Mouse (Mus musculus) embryonic fibroblast, embryonic 13.5 days (primary cell): Measurements from ENCODE around the gene Zfp952. TPM values are rescaled to one million over a fixed set of nuclear protein-coding genes. Genes with fewer than 3 reads are reported as not detected.
"Not testable (repeated sequence)": the region's sequence is repeated elsewhere in the genome, so short reads cannot be mapped to it uniquely, and the experiment has no call there.

ENCODE experiments used
- H3K27ac ChIP-seq: 2 replicates; pipeline ENCODE4 v1.5.1; 2012; ENCODE audit warnings: low read length, control low read depth, inconsistent platforms; ENCODE audit not compliant: insufficient read depth
- H3K4me1 ChIP-seq: 2 replicates; pipeline ENCODE4 v1.6.1; 2011; ENCODE audit warnings: low read length; ENCODE audit not compliant: control insufficient read depth, insufficient read depth
- H3K4me3 ChIP-seq: 2 replicates; pipeline ENCODE4 v1.5.1; 2011; ENCODE audit warnings: mild to moderate bottlenecking, control low read depth, low read length; ENCODE audit not compliant: insufficient read depth
- CTCF ChIP-seq: IDR thresholded peaks from 2 replicates; pipeline ENCODE4 v1.5.1; 2011; ENCODE audit warnings: mild to moderate bottlenecking, control low read depth, low read length, moderate library complexity, borderline replicate concordance; ENCODE audit not compliant: insufficient read depth
- POLR2A ChIP-seq: IDR thresholded peaks from 2 replicates; pipeline ENCODE4 v1.6.1; 2011; ENCODE audit warnings: low read depth, mild to moderate bottlenecking, control low read depth, low read length, moderate library complexity
- polyA plus RNA-seq: library from polyadenylated mRNA; stranded (reverse); fragments of >200 nt; gene quantifications from 2 replicates; pipeline ENCODE4 v1.2.4, GENCODE M21; 2011; ENCODE audit warnings: low read depth; ENCODE audit not compliant: missing spikeins, insufficient read length

The Zfp952 gene
- polyA plus RNA-seq, 1 experiment, result 11.3 TPM

- Histone ChIP-seq H3K4me1 (no peaks in the 10 kb centered on the region), H3K4me3 (peak within 1 kb of the TSS; percentile 75), H3K27ac (peak within 1 kb of the TSS; percentile 49)
- peak; percentile 67 for TF ChIP-seq POLR2A
- TF ChIP-seq CTCF, result no peak
Observed at GRCm38 (mm10) chr17:32965623-32966290, 27.2 kb upstream of the Zfp952 start, which contains the start of gene Zfp472. TSS of gene Zfp472 (plus strand) at chr17:32965814.

DNA sequence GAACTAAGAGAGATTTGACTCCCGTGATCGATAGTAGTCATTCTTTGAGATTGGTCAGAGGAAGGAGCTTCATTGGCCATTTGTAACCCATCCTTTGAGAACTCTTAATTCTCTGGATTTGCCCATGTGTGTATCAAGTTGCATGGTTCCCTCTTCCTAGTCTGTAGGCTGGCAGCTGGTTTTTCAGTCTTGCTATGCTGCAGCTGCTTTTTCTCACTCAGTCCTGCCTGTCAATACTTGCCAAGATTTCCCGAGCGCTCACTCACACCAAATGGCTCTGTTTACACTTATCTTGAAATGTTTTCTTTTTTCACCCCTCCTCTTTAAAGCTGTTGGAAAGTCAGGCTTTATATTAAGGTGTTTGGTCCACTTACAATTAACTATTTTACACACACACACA is 11.6 kb upstream of the Zfp952 start:
- TF ChIP-seq CTCF (no peak), POLR2A (no peak)
- Histone ChIP-seq H3K27ac (no peak overlapping the region), H3K4me3 (no peak overlapping the region), H3K4me1 (no peaks in the 10 kb centered on the region)

- no peak overlapping the region for H3K4me3 ChIP-seq
- no peak overlapping the region for H3K27ac ChIP-seq
- no peaks in the 10 kb centered on the region for H3K4me1 ChIP-seq
- TF ChIP-seq CTCF, result no peak
- no peak for TF ChIP-seq POLR2A
Observed at GRCm38 (mm10) chr17:32986301-32986700, 6.6 kb upstream of the Zfp952 start.

- H3K4me1 ChIP-seq, result no peaks in the 10 kb centered on the region
- TF ChIP-seq POLR2A (no peak), CTCF (no peak)
- H3K27ac ChIP-seq, result no peak overlapping the region
- 0 out of 2 replicates have a peak overlapping the region, but pooled peaks have one; percentile 87 for H3K4me3 ChIP-seq
Observed at GRCm38 (mm10) chr17:32991965-32992698, 797 bp upstream of the Zfp952 start.

- Histone ChIP-seq H3K27ac (no peak overlapping the region), H3K4me3 (no peak overlapping the region), H3K4me1 (no peaks in the 10 kb centered on the region)
- TF ChIP-seq CTCF, result no peak
Observed at GRCm38 (mm10) chr17:32998492-32998891, 5.6 kb downstream of the Zfp952 start.

- TF ChIP-seq CTCF (no peak), POLR2A (no peak)
- Histone ChIP-seq H3K27ac (no peak overlapping the region), H3K4me3 (no peak overlapping the region), H3K4me1 (no peaks in the 10 kb centered on the region)
Observed at GRCm38 (mm10) chr17:33008337-33008736, 15.4 kb downstream of the Zfp952 start.

DNA sequence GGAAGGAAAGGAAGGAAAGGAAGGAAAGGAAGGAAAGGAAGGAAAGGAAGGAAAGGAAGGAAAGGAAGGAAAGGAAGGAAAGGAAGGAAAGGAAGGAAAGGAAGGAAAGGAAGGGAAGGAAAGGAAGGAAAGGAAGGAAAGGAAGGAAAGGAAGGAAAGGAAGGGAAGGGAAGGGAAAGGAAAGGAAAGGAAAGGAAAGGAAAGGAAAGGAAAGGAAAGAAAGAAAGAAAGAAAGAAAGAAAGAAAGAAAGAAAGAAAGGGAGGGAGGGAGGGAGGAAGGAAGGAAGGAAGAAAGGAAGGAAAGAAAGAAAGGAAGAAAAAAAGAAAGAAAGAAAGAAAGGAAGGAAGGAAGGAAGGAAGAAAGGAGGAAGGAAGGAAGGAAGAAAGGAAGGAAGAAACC is 27.5 kb downstream of the Zfp952 start:
- not testable (repeated sequence) for H3K27ac ChIP-seq, H3K4me1 ChIP-seq, H3K4me3 ChIP-seq

GRCm38 (mm10) chr17:33032376-33032775 is 39.4 kb downstream of the Zfp952 start:
- peak overlapping the region; percentile 90 for H3K4me3 ChIP-seq
- H3K27ac ChIP-seq, result no peak overlapping the region
- H3K4me1 ChIP-seq, result no peaks in the 10 kb centered on the region
- TF ChIP-seq POLR2A, result no peak
- TF ChIP-seq CTCF, result no peak

GRCm38 (mm10) chr17:33032900-33033891 is 40.3 kb downstream of the Zfp952 start, which contains the start of gene Zfp763:
TSS of gene Zfp763 (minus strand) at chr17:33033402.
- Histone ChIP-seq H3K4me1 (no peaks in the 10 kb centered on the region), H3K4me3 (peak within 1 kb of the TSS; percentile 90), H3K27ac (no peak within 1 kb of the TSS)
- peak; percentile 70 for TF ChIP-seq POLR2A
- peak; percentile 16; the same call in 1 of the 2 replicates for TF ChIP-seq CTCF

Other genes starting within 250 kb of the Zfp952 start
- 48.5 and 48.7 TPM in 2 replicates for gene Zfp871, start 204.8 kb upstream of the Zfp952 start, polyA plus RNA-seq
- gene Zfp811, start 183.2 kb upstream of the Zfp952 start, polyA plus RNA-seq, result 1.6 and 2.1 TPM in 2 replicates
- gene Zfp799, start 162.9 kb upstream of the Zfp952 start, polyA plus RNA-seq, result 13.4 and 17.1 TPM in 2 replicates
- 9.1 and 10.7 TPM in 2 replicates for gene Zfp870, start 101.5 kb upstream of the Zfp952 start, polyA plus RNA-seq
- gene Cyp4f14, start 75.8 kb upstream of the Zfp952 start, polyA plus RNA-seq, result not detected in 2 replicates
- gene Cyp4f13, start 45.7 kb upstream of the Zfp952 start, polyA plus RNA-seq, result 10.0 and 14.2 TPM in 2 replicates
- 4.8 and 6.5 TPM in 2 replicates for gene Zfp472, start 27.3 kb upstream of the Zfp952 start, polyA plus RNA-seq
- gene Zfp763, start 40.3 kb downstream of the Zfp952 start, polyA plus RNA-seq, result 4.2 and 8.1 TPM in 2 replicates
- not detected in 2 replicates for gene 4921501E09Rik, start 74.9 kb downstream of the Zfp952 start, polyA plus RNA-seq
- gene Zfp563, start 96.2 kb downstream of the Zfp952 start, polyA plus RNA-seq, result 5.6 and 5.7 TPM in 2 replicates
- gene Morc2b, start 146.6 kb downstream of the Zfp952 start, polyA plus RNA-seq, result not detected in 2 replicates
- not detected in 2 replicates for gene Olfr55, start 175.3 kb downstream of the Zfp952 start, polyA plus RNA-seq
- not detected in 2 replicates for gene Olfr239, start 198.2 kb downstream of the Zfp952 start, polyA plus RNA-seq
- gene Olfr1564, start 228.6 kb downstream of the Zfp952 start, polyA plus RNA-seq, result 0.20 and 0.35 TPM in 2 replicates